Mouse (Mus musculus) frontal cortex, postnatal 10 days (tissue): ENCODE data around the gene Tmem123.
A peak's percentile ranks its signal among the peaks of the same experiment; 100 is the strongest.

ENCODE experiments used
- DNase-seq, 2 experiments: peaks; one replicate each; pipeline ENCODE4 v3.0.0; 2022; ENCODE audit warnings: low spot score in 2 of 2, mixed read lengths in 1 of 2

The Tmem123 gene

DNA sequence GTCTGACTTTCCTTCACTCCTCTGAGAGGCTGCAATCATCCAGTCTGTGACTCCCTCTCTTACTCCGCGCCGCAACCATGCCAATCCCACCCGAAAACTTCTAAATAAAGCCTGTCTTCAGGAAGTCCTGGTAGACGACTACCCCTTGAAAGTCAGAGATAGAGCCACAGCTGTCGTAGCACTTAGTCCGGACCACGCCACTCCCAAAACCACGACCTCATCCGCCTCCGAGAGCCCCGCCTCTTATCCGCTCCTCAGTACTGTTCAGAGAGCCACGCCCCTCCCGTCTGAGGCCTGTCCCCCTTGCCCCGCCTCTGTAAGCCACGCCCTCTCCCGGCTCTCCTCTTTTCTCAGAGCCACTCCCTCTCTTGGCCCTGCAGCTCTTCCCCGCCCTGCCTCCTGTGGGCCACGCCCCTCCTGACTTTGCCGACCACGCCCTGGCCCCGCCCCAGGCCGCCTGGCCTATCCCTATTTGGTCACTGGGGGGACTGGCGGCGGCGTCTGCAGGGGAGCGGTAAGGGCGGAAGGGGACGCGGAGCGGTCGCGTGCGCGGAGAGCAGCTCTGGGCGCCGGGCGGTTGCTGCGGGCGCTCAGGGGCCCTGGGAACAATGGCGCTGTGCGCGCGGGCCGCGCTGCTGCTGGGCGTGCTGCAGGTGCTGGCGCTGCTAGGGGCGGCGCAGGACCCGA lies at the start of gene Tmem123:
Tmem123 (plus strand) TSS at position 428 of the 687 bp plus-strand sequence.
- DNase-seq, result peak; percentile 89 to 92

DNA sequence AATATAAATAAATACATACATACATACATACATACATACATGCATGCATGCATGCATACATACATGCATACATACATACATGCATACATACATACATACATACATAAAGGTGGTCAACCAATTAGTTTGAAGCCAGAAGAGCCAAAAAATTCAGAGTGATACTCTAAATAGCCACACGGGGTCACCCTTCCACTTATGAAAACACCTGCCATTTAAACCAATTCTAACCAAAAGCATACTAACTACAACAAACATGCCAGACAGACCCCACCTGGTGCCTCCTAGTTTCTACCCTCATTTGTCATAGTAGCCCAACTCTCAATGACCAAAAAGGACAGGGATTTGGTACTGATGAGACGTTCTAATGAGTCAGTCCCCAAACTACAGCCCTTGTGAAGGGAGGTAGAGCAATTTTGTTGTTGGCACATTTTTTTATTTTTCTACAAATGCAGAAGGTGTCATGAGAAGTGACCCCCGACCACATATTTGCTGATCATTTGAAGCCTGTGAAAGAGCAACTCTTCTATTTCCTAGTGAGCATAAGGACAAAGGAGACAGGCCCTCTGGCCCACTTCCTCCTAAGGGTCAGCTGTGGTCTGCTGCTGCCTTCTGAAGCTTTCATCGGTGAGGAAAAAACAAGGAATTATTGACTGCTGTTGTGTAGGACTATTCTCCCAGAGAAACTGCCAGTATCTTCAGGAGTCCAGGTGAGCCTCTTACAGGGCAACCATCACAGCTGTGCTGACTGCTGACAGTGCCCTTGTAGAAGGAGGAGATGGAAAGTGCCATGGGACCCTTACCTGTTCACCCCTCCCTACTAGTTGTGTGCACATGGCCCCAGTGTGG lies 49.6 kb upstream of the Tmem123 start:
- peak in 1 of 2 experiments; percentile 8 for DNase-seq

DNA sequence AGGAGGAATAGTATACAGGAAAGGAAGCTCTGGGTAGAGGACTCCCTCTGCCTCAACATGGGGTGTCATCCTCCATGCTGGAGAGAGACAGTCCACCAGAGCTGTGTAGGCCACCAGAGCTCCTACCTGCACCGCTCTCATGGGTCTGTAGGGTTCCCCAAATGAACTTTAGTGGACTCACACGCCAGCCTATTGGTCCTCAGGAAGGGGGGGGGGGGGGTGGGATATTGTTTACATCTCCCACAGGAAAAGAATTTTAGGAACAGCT lies 49.0 kb upstream of the Tmem123 start:
- no peak for DNase-seq

DNA sequence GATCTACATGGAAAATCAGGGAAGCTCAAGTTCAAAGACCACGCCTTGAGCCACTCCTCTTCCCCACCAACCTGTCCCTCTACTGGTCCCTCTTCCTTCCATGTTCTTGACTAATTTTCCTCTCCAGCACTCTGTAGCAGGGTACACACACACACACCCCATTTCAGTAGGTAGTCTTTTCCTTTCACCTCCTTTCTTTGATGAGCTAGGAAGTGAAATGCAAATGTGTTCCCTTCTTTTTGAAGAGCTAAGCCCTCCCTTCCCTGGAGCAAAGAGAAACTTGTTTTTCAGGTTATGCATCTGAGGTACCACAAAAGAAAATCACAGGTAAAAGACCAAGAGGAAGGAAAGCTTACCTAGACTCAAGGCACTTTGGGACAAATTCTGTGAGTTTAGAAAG lies 42.3 kb upstream of the Tmem123 start:
- DNase-seq, result no peak

DNA sequence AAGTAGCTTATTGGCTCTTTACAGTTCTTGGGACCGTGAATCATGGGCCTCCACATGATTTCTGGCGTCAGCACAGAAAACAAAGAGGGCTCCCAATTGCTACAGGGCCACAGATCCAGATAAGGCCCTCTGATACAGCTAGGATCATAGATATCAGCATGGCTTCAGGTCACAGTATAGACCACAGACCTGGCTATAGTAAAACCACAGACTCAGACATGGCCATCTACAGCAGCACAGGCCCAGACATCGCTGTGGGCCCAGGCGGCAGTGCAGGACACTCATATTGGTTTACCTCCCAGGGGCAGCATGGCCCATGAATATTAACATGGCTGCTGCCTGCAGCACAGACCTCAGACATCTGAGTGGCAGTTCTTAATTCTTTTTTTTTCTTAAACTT lies 34.8 kb upstream of the Tmem123 start:
- no peak for DNase-seq

DNA sequence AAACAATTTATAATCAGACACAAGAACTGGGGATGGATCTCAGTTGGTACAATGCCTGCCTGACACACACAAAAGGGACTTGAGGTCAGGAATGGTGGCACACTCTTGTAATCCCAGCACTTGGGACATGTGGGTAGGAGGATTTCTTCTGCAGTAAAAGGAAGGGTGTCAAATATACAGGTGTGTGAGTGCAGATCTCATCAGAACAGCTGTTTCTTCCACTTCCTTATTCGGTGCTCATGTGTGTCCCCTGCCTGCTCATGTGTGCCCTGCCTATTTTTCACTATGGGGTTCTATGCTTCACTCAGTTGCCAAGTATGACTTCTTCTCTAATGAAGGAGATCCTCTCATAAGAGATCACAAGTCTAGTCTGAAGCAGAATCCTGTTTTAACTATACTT lies 21.1 kb upstream of the Tmem123 start:
- DNase-seq, result no peak

DNA sequence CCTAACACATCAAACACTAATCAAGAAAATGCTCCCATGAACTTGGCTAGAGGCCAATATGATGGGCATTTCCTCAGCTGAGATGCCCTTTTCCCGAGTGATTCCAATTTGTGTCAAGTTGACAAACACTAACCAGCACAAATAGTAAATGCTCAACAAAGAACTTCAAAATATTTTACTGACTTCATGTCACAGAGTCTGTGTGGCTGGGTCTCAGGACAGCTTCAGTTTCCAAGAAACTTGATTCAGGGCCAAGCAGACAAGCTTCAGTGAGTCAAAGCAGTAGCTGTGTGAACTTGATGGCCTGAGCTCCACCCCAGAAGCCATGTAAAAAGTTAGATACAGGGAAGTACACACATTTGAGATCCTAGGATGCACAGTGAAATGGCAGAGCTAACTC lies 19.7 kb upstream of the Tmem123 start:
- DNase-seq, result no peak

DNA sequence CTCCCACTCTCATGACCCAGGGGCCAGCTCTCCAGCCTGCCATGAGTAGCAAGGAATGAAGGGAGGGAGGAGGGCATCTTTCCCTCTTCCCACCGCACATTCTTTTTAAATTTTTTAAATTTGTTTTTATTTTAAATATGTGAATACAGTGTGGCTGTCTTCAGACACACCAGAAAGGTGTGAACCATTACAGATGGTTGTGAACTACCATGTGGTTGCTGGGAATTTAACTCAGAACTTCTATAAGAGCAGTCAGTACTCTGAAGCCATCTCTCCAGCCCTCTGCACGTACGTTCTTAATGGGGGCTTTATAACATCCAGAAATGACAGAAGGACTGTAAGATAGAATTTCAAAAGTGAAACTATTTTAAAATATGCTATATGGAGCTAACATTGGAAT lies 15.0 kb upstream of the Tmem123 start:
- no peak for DNase-seq

DNA sequence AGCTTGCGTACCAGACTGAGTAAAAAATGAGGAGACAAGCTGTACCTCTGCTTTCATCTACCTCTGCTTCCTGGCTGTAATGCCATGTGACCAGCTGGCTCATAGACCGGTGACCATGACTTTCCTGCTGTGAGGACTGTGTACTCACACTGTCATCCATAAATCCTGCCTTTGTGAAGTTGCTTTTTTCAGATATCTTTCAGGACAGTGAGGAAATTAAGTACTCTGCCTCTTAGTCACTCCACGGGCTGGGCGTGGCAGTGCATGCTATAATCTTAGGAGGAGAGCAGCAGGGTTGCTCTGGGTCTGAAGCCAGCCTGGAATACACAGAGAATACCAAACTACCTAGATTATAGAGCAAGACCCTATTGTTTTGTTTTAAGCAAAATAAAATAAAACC lies 14.3 kb upstream of the Tmem123 start:
- no peak for DNase-seq

DNA sequence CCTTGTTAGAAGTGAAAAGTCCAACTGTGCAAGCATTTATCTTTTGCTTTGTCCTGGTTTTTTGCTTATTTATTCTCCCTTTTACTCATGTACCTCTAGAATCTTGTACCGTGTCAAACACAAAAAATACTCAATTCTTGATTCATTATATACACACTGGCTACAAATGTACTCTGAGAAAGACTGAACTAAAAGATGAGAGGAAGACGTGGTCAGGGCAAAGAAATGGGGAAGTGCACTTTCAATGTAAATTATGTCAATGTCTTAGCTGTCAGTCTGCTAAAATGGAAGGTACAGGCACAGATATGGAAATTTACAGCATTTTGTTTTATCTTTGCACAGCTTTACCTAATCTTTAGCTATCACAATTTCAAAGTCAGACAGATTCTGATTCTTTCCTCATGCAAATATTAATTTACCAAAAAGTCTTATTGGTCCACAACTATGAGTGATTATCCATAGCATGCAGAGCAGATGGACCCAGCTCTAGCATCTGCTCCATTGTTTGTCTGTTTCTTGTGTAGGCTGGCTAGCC lies 7.9 kb upstream of the Tmem123 start:
- DNase-seq, result no peak

DNA sequence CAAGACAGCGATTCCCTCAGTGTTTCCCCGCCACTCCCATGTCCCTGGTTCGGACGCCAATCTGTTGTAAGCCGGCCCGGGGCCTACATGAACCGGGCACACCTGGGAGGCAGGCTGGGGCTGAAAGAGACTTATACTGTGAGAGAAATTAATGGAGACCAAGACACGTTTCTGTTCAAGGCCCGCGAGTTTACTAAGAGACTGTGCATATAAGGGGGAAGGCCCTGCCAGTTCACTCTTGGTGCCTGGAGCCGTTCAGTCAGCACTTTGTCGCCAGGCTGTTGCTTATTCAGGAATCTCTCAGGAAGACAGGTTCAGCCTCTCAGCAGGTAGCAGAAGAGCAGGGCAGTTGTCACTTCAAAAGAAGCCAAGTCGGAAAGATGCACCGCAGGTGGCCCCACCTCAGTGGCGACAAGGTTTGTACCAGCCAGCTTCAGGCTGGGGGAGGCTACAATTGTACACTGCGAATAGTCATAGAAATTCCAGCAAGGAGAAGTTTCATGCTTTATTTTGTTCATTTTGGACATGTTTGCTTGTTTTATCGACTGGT lies 1.9 kb upstream of the Tmem123 start:
- no peak for DNase-seq

DNA sequence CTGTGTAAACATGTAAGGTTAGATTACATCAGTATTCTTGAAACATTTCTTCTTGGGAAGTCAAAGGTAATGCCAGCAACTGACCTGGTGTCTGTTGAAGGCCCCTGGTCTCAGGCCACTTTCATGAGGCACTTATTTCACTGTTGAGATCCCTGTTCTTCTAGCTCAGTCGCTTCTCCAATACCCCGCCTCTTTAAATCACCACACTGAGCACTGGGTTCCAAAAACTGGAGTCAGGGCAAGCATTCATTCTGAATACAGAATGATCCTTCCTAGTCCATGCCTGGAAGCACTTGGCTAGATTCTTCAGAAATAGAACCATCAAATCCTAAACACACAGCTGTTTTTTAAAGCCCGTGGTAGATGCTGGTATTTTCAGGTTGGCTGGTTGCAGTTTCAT lies 1.1 kb upstream of the Tmem123 start:
- no peak for DNase-seq

DNA sequence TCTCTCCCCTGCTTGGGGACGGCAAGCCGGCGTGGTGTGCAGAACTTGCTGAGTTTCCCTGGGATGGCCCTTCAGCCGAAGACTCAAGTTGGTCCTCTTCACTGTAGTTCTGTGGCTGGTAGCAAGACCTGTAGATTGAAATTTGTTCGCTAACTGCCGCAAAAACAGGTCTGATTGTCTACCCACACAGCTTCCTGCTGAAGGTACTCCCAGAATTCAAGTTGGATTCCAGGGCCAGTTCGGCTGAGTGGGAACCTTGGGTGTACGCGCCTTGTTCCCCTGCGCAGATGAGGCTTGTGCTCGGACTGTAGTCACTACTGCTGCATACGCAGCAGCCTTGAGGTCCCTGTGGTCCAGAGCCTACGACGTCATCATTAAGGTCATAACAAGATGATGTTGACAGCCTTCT lies 626 bp downstream of the Tmem123 start:
- DNase-seq, result no peak

DNA sequence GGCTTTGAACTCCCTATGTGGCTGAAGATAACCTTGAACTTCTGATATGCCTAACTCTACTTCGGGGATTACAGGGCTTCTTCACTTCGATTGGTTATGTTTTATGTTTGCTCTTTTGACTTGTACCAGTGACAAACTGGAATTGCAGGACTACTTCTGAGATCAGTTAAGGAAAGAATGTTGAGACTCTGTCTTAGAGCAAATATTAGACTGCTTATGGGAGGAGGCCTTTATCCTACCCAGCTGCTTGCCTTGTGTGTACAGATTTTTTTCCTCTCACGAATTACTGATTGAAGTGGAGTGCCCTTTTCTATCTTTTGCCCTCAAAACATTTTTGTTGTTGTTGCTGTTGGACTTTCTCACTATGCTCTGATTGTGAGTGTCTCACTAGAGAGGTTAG lies 1.4 kb downstream of the Tmem123 start:
- DNase-seq, result no peak

DNA sequence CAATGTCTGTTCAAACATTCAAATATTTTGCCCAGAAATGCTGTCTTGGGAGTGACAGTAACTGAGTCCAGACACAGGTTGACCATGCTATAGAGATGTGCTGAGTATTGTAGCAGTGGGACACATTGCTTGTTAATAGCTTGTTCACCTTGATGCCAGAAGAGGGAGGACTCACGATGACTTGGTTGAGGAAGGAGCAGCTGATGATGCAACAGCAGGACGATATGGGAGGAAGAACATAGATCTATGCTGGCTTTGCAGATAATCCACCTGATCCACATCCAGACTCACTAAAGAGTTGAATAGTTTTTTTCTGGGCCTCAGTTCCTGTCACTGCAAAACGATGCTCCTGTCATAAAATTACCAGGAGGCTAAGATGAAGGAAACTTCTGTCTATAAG lies 2.7 kb downstream of the Tmem123 start:
- DNase-seq, result no peak

DNA sequence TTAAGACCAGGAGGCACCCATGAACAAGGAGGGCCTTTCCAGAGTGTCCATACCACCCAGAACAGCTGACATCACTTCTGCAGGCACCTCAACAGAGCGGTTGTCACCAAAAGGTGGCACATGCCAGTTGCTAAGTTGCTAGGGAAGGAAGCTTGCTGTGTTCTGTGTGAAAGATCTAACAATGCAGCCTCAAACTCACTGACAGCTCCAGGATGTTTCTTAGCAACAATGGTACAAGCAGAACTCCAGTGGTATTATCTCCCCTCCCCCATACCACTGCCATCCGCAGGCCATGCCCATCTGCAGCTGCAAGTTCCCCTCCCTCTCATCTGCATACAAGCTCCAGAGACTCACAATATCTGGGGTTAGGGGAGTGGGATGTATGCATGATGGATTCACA lies 3.7 kb downstream of the Tmem123 start:
- no peak for DNase-seq

DNA sequence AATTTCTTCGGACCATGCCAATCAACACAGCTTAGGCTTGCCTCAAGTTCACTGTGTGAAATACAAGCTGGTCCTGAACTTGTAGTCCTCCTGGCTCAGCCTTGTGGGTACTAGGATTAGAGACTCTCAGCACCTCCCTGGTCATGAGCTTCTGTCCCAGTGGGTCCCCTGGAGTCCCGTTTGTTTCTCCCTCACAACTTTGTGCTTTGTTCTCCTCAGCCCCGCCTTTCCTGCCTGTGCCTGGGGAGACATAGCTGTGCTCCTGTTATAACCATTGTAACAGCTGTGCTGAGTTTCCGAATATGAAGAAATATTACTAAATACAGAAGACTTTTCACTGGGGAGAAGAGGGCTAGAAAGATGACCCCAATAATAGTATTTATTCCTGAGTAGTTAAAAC lies 5.2 kb downstream of the Tmem123 start:
- no peak for DNase-seq

DNA sequence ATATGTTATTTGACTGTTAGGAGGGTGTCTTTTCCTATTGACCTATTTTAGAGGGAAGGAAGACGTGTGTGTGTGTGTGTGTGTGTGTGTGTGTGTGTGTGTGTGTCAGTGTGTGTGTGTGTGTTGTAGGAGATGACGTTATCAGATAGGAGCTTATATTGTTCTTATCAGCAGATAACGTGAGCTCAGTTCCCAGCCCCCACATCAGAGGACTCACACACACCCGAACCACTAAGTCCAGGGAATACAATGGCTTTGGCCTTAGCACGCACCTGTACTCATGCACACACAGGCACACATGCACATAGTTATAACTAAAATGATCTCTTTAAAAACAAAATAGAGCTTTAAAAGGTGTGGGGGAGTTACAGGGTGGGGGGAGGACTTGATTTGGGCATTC lies 5.7 kb downstream of the Tmem123 start:
- DNase-seq, result no peak

DNA sequence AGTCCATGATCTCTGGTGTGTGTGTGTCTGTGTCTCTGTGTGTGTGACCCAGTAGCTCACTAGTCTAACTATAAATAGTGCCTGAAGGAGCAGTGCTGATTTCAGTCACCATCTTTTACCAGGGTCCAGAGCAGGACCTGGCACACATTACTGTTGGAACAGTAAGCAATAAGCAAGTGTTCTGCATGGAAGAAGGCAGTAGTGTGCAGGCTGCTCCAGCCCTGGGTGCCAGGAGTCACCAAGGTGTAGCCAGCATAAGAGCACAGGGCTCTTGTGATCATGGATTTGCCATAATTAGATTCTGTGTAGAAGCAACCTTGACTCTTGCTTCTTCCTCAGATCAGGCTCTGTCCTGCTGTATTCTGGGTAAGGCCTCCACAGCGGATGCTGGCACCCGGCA lies 8.5 kb downstream of the Tmem123 start:
- no peak for DNase-seq

DNA sequence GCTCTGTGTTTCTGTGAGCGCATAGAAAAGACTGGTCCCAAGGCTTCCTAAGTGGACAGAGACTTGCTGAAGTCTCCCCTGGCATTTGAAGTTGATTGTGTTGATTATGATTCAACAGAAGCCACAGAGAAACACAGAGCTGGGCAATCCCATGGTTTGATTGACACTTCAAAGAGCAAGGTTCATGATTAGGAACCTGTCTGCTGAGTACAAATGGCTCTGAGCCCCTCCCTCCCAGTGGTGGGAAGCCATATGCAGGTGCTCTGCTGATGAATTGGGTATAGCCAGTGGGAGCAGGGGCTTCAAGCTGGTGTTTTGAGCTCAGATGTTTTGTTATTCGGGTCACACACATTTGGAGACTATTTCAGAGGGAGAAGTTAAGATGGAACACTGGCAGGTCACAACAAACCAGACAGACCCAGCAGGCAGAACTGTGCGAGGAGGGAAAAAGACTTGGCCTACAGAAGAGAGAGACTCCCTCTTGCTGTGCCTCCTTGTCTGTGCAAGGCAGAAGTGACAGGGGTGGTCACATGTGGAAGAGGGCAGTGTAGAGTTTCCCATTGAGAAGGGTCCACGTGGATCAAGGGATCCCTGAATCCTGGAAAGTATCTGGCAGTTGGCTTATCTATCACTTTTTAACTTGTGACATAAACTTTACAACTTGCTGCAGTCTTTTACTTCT lies 9.1 kb downstream of the Tmem123 start:
- DNase-seq, result no peak

DNA sequence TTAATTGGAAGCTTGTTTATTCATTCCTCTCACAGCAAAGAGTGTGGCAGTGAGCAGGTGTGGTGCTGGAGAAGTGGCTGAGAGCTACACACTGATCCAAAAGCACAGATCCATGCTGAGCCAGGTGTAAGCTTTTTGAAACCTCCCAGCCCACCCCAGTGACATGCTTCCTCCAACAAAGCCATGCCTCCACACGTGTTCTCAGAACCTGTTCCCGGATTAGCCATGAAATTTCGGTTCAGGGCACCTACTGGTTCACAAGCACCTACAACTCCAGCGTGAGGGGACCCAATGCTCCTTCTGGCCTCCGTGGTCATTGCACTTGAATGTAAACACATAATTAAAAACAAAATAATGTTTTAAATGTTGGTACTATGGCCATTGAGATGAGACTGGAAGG lies 9.8 kb downstream of the Tmem123 start:
- no peak for DNase-seq

DNA sequence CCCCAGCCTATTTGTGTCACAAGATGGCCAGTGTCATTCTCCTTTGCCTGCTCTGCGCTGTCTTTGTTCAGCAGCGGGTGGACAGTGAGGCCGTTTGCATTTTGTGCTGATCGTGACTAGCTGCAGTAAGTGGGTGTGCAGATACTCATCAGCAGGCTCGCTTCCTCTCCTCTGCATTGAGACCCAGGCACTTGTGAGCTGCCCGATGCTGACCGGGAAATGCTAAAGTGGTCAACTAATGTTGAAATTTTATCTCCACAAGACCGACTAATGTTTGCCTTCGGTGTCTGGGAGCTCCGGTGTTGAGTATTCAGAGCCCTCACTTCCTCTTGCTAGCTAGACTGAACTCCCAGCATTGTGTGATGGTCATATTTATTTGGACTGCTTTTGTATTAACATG lies 10.7 kb downstream of the Tmem123 start:
- DNase-seq, result no peak

DNA sequence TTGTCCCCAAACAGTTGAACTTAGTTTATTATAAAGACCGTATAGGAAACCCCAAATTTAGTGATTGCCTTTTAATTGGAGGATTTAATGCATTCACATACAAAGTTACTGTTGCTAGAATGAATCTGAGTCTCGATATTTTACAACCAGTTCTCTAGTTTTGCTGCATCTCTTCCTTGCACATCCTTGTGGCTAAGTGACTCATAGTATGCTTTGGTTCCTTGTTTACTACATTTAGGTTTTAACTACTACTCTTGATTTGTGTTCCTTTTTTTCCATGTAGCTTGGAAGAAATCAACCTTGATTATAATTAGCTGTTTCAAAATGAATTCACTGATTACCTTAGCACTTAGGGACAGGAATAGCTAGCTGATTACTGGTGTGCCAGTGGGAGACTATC lies 11.2 kb downstream of the Tmem123 start:
- no peak for DNase-seq
